Mouse (Mus musculus): ENCODE results near the gene Epgn.

Gene Epgn

GRCm38 (mm10) chr5:91027164-91027563, at the start of gene Epgn:
Gene Epgn, plus strand, starts transcription at chr5:91027464.
- no peak for DNase-seq

DNA sequence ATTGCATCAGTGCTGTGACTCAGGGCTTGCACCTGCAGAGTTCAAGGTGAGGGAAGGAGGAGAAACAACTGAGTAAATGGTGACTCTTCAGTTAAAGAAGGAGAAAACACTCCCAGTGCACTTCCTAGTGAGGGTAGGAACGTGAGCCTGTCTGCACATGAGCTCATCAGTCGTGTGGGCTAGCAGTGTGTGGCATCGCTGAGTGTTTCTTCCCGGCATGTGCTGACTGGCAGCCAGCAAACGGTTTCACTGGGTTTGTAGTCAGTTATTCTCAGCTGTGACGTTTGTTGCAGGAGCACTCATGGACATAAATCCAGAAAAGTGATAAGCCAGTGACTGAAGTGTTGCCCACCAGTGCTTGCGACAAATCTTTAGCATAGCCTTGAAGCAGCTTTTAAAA, 47.0 kb upstream of the Epgn start:
- no peak for DNase-seq

GRCm38 (mm10) chr5:90987605-90988004, 39.7 kb upstream of the Epgn start:
- DNase-seq, result no peak

DNA sequence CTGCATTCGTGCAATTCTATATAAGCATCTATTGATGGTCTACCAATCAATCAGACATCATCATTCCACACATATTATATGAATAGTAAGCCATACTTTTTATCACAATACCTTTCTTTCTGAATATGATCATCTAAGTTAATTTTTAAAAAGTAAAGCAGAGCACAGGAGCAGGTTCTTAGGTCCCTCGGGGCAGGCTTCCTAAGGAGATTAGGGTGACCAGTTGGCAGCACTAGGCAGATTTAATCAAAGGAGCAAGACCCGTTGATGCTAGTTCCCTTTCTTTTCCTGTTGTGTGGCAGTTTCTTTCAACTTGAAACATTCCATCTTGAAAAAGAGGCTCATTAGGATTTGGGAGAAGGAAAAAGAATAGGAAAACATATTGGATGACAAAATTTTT, 39.1 kb upstream of the Epgn start:
- DNase-seq, result no peak

GRCm38 (mm10) chr5:90988592-90988991, 38.7 kb upstream of the Epgn start:
- no peak for DNase-seq

DNA sequence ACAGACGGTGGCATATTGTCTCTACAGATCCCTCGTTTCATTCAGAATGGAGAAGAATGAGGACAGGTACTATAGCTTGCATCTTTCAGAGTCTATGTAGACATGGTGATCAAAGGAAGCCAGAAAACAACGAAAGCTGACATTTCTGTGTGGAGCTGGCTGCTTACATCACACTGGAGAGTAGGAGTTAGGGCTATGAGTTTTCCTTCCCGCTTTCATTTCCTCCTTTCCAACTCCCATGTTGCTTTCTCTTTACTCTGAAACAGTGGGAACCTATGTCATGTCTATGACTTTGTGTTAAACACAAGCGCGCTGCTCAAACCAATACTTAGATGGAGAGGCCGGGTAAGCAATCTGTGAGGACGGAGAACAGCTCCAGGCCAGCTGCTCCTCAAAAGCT, 27.3 kb upstream of the Epgn start:
- no peak for DNase-seq

DNA sequence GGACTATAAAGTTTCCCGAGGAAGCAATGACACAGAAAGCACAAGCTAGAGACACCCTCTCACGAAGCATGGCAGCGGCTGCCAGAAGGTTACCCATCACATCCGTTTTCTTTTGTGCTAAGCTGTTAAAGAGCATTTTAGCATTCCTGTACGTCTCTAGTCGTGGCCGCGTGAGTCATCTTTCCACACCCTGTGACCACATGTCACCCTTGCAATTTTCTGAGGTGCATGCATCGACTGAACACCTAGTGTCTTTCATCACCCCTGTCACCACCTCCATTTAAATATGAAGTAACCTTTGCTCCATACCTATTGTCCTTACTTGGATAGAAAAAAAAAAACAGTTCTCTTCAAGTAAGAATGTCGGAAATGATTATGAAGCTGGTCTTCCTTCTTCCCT, 12.0 kb upstream of the Epgn start:
- DNase-seq, result no peak

DNA sequence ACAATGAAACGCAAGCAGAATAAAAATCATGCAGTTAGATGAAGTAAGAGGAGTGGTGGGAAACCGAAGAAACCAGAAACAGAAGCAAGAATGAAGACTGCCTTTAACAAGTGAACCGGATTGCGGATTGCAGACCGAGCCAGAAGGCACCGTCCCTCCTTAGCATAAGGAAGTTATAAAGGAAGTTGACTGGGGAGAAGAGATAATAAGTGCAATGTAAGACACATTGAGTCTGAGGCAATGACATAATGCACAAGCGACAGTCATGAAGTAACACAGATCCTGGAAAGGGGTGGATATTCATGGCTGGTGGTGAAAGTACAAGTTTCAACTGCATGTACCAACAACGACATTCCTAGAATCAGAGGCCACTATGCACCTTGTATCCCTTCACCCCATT, 4.2 kb upstream of the Epgn start:
- DNase-seq, result no peak

DNA sequence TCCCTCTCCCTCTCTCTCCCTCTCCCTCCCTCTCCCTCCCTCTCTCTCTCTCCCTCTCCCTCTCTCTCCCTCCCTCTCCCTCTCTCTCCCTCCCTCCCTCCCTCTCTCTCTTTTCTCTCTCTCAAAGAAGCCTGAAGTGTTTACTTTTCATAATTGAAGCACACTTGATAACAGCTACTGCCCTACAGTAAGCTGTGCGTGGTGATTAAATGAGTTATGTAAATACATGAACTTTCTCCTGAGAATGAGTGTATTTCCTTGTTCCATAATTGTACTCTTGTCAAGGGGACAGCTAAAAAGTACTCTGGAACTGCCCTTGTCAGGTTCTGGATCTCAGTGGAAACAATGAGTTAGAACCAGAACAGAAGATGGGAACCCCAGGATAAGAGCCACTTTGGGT, 576 bp downstream of the Epgn start:
- DNase-seq, result no peak

DNA sequence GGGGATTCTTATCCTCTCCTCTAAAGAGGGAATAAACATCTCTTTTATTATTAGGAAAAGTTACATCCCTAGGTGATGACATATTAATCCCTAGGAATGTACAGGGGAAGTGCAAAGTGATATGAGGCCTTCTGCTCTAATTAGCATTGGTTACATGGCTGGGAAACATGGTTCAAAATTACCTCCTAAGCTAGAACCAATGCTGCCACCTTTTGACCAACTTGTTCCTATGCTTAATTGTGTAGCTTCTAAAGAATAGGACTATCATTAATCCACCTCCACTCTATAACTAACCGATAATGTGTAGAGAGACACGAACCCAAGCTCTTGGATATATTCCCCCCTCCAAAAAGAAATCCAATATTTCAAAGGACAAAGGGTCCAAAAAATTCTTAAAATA, 3.4 kb downstream of the Epgn start:
- no peak for DNase-seq

DNA sequence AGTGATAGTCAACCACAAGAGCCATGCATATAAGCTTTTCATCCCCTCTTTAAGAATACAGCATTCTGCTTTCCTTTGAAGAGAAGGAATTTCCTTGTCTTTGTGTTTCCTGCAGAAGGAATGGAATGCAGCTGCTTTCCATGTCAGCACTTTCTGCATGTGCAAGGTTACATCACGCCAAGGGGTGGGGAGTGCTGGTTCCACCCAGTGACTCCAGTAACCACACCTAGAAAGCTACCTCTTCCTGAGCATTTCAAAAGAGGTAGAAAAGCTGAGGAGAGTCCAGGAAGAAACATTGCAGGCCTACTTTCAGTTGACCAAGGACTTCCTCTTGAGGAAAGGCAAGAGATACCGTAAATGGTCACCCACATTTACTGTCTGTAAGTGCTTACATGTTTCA, 8.1 kb downstream of the Epgn start:
- no peak for DNase-seq

DNA sequence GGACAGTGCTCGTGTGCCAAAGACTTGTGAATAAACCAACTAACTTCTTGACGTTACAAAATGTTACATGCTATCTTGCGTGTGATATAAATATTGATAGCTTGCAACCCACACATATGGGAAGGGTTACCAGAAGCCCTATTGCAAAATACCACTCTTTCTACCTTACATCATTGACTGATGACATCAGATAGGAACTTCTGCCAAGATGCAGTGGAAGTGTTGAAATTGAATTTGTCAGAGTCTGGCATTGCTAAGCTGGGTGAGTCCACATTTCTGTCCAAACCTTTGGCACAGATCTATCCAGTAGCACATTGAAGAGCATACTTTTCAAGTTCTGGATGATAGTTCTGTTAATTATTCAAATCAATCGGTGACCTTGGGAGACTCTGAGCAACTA, 9.4 kb downstream of the Epgn start:
- DNase-seq, result no peak

DNA sequence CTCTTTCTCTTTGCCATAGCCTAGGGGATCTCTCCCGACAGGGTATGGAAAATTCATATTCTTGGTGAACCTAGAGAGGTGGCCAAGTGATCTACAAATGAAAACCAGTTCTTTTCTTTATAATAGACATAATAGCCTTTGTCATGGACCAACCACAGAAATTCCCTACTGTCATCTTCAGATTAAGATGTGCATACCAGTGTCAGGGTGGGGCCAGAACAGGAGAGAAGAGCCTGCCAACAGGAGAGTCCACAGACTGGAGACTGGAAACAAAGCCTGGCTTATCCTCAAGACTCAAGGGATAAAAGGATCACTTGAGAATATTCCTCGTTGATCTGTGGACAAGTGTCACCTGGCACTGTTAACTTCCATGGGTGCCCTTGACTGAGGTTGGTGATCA, 10.5 kb downstream of the Epgn start:
- DNase-seq, result no peak

GRCm38 (mm10) chr5:91038547-91038946, 11.3 kb downstream of the Epgn start:
- peak; percentile 6 for DNase-seq

GRCm38 (mm10) chr5:91038963-91039362, 11.7 kb downstream of the Epgn start:
- no peak for DNase-seq

- DNase-seq, result no peak
Observed at GRCm38 (mm10) chr5:91047987-91048386, 20.7 kb downstream of the Epgn start.

DNA sequence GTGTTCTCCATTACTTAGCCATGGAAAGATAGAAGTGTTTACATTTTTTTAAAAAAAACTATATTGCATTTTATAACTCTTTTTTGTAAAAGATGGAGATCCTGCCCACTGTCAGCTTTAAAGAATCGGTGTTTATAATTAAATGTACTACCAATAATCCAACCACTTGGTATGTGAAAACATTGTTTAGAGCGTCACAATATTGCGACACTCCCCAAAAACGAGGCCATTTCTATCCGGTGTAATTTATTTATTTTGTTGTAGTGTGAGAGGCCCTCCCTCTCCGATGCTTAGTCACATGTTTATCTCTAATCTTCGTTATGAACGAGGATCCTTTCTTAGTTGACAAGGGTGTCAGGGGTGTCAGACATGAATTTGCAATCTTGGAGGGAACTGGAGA, 21.1 kb downstream of the Epgn start:
- no peak for DNase-seq

- DNase-seq, result no peak
Observed at GRCm38 (mm10) chr5:91072340-91072739, 45.1 kb downstream of the Epgn start.

GRCm38 (mm10) chr5:91073626-91074025, 46.4 kb downstream of the Epgn start:
- no peak for DNase-seq

DNA sequence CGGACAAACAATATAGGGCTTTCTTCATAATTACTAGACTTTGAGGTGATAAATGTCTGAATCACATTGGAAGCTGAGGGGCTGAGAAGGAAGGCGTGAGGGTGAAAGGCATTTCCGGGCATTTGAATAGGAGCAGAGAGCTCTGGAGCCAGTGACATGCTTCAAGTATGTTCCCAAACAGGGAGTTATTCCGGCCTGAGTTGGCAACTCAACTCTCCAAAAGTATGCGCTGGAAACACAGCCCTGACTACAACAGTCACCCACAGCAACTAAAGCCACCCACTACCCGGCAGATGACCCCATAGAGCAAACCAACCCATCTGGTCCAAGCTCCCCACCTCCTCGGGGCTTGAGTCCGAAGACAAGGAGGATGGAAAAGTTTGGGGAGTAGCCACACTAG, 46.8 kb downstream of the Epgn start:
- DNase-seq, result no peak

DNA sequence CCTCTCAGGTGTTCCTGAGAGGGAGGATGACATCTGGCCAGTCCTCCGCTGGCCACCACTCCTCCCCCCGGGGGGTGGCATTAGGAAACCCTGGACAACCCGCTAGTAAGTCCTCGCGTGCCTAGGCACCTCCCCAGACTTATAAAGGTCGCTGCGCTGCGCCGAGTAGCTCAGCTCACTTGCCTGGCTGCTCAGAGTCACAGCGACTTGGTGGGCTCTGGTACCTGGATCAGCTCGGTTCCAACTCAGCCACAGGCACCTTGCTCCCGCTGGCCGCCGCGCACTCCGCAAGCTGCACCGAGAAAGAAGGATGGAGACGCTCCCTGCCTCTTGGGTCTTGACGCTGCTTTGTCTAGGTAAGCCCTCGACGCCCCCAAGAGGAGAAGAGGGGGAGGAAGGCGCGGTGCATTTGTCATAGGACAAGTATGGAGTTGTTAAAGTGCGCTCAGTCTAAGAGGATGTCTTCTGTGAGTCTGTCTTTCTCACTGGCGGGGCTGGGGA, 47.2 kb downstream of the Epgn start, which contains the start of gene Ereg:
Gene Ereg (plus strand): TSS at position 173 of the 501 bp plus-strand sequence.
- DNase-seq, result peak; percentile 23

- no peak for DNase-seq
Observed at GRCm38 (mm10) chr5:91075021-91075420, 47.8 kb downstream of the Epgn start.

- DNase-seq, result no peak
Observed at GRCm38 (mm10) chr5:91083016-91083415, 55.8 kb downstream of the Epgn start.
